Mouse (Mus musculus): ENCODE measurements around the gene Zfp872.

The Zfp872 gene

DNA sequence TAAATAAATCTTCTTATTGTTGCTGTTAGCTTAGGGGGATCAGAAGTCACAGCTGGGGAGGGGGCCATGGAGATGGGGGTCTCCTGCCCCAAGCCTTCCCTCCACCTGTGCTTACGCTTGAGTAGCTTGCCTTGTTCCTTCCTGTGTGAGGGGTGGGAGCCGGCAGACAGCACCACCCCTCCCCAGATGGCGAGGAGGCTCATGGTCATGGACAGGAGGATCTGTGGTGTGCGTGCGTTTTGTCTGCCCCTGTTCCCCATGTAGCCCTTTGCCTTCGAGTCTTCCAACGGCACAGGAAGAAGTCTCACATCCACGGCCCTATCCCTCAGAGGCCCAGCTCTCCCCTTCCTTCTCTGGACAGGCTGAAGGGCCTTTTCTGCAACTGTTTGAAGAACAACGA is 25.6 kb upstream of the Zfp872 start:
- Histone ChIP-seq H3K36me3 (ENCODE audit: control insufficient read depth, insufficient read depth, low read length, poor library complexity, severe bottlenecking) (no peaks in the 10 kb centered on the region), H3K27me3 (ENCODE audit: control insufficient read depth, insufficient read depth, low read length, poor library complexity, severe bottlenecking) (no peaks in the 10 kb centered on the region; the same call in 1 of the 2 replicates)
- DNase-seq (ENCODE audit: low read depth, low spot score), result no peak

- no peaks in the 10 kb centered on the region for H3K36me3 ChIP-seq (ENCODE audit: control insufficient read depth, insufficient read depth, low read length, poor library complexity, severe bottlenecking)
- DNase-seq (ENCODE audit: low read depth, low spot score), result no peak
These were observed 25.0 kb upstream of the Zfp872 start for GRCm38 (mm10) chr9:22162912-22163311.

GRCm38 (mm10) chr9:22164711-22165668 is 22.9 kb upstream of the Zfp872 start:
- no peaks in the 10 kb centered on the region for H3K36me3 ChIP-seq (ENCODE audit: control insufficient read depth, insufficient read depth, low read length, poor library complexity, severe bottlenecking)
- DNase-seq (ENCODE audit: low read depth, low spot score), result peak; percentile 53

More at GRCm38 (mm10) chr9:22162912-22163311, 25.0 kb upstream of the Zfp872 start:
- no peaks in the 10 kb centered on the region; the same call in 1 of the 2 replicates for H3K27me3 ChIP-seq (ENCODE audit: control insufficient read depth, insufficient read depth, low read length, poor library complexity, severe bottlenecking)

DNA sequence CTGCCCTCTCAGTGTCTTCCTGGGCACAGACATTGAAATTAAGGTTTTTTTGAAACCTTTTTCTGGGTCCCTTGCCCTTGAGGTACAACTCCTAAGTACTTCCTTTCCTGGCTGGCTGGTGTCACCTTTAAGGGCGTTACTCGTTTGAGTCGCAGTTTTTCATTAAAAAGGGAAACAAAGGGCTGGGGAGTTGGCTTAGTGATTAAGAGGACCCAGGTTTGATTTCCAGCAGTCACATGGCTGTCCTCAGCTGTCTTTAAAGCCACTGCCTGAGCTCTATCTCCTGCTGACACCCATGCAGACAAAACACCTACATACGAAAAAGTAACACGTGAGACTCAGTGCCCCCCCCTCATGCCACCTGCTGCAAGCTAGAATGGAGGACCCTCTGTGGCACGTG is 21.9 kb upstream of the Zfp872 start:
- H3K27me3 ChIP-seq (ENCODE audit: control insufficient read depth, insufficient read depth, low read length, poor library complexity, severe bottlenecking), result no peaks in the 10 kb centered on the region; the same call in 1 of the 2 replicates
- H3K36me3 ChIP-seq (ENCODE audit: control insufficient read depth, insufficient read depth, low read length, poor library complexity, severe bottlenecking), result no peaks in the 10 kb centered on the region
- no peak for DNase-seq (ENCODE audit: low read depth, low spot score)

More at GRCm38 (mm10) chr9:22164711-22165668, 22.9 kb upstream of the Zfp872 start:
- no peaks in the 10 kb centered on the region; the same call in 1 of the 2 replicates for H3K27me3 ChIP-seq (ENCODE audit: control insufficient read depth, insufficient read depth, low read length, poor library complexity, severe bottlenecking)

DNA sequence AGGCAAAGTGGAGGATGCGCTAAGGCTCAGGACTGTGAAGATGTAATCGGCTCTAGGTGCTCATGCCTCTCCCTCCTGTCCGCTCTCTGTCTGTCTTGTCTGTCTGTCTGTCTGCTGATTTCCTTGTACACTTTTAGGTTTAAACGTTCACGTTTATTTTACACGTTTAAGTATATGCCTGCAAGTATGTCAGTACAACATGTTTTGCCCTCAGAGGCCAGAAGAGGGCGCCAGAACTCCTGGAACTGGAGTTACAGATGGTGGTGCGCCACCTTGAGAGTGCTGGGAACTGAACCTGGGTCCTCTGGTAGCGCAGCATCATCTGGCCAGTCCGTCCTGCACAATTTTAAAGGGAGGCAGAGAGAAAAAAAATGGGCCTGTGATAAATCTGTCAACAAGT is 21.2 kb upstream of the Zfp872 start:
- H3K36me3 ChIP-seq (ENCODE audit: control insufficient read depth, insufficient read depth, low read length, poor library complexity, severe bottlenecking), result no peaks in the 10 kb centered on the region
- H3K27me3 ChIP-seq (ENCODE audit: control insufficient read depth, insufficient read depth, low read length, poor library complexity, severe bottlenecking), result no peaks in the 10 kb centered on the region; the same call in 1 of the 2 replicates
- DNase-seq (ENCODE audit: low read depth, low spot score), result no peak

DNA sequence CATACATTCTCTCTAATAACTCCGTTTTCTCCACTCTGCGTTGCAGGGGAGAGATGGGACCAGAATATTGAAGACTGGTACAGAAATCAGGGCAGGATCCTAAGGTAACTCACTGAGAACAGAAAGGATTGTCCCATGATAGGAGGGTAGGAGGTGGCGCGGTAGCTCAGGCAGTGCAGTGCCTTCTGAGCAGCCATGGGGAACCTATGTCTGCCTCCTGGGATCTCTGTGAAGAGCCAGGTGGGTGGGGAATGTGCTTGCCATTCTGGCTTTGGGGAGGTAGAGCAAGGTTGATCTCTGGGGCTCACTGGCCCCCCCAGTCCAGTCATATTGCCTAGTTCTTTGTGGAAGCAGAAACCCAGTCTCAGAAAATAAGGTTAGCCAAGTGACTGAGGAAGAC is 20.1 kb upstream of the Zfp872 start:
- H3K27me3 ChIP-seq (ENCODE audit: control insufficient read depth, insufficient read depth, low read length, poor library complexity, severe bottlenecking), result no peaks in the 10 kb centered on the region; the same call in 1 of the 2 replicates
- DNase-seq (ENCODE audit: low read depth, low spot score), result no peak
- no peaks in the 10 kb centered on the region for H3K36me3 ChIP-seq (ENCODE audit: control insufficient read depth, insufficient read depth, low read length, poor library complexity, severe bottlenecking)

- DNase-seq (ENCODE audit: low read depth, low spot score), result no peak
These were observed 18.6 kb upstream of the Zfp872 start for GRCm38 (mm10) chr9:22169327-22169726.

GRCm38 (mm10) chr9:22172318-22172717 is 15.6 kb upstream of the Zfp872 start:
- Histone ChIP-seq H3K36me3 (ENCODE audit: control insufficient read depth, insufficient read depth, low read length, poor library complexity, severe bottlenecking) (no peaks in the 10 kb centered on the region), H3K27me3 (ENCODE audit: control insufficient read depth, insufficient read depth, low read length, poor library complexity, severe bottlenecking) (no peaks in the 10 kb centered on the region)
- DNase-seq (ENCODE audit: low read depth, low spot score), result no peak

More at GRCm38 (mm10) chr9:22169327-22169726, 18.6 kb upstream of the Zfp872 start:
- Histone ChIP-seq H3K27me3 (ENCODE audit: control insufficient read depth, insufficient read depth, low read length, poor library complexity, severe bottlenecking) (no peaks in the 10 kb centered on the region; the same call in 1 of the 2 replicates), H3K36me3 (ENCODE audit: control insufficient read depth, insufficient read depth, low read length, poor library complexity, severe bottlenecking) (no peaks in the 10 kb centered on the region)

DNA sequence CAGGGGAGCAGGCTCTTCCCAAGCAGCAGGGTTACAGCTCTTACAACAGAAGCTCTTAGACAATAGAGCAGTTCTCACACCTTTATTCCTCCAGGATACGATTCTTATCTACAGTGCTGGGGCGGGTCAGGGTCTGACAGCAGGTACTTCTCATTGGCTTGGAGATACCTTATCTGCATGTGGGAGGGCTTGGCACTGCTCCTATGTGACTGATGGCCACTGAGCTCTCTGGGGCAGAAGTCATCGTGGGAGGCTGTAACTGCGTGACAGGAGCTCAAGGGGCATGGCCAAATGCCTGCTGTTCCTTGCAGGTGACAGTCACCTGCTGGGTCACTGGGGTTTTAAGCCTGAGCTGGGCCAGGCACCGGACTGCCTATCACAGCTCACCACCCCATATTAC is 8.5 kb downstream of the Zfp872 start:
- Histone ChIP-seq H3K36me3 (ENCODE audit: control insufficient read depth, insufficient read depth, low read length, poor library complexity, severe bottlenecking) (no peaks in the 10 kb centered on the region), H3K27me3 (ENCODE audit: control insufficient read depth, insufficient read depth, low read length, poor library complexity, severe bottlenecking) (no peaks in the 10 kb centered on the region)
- no peak for DNase-seq (ENCODE audit: low read depth, low spot score)

GRCm38 (mm10) chr9:22213785-22214194 is 25.9 kb downstream of the Zfp872 start:
- no peak for DNase-seq (ENCODE audit: low read depth, low spot score)
- Histone ChIP-seq H3K27me3 (ENCODE audit: control insufficient read depth, insufficient read depth, low read length, poor library complexity, severe bottlenecking) (no peaks in the 10 kb centered on the region), H3K36me3 (ENCODE audit: control insufficient read depth, insufficient read depth, low read length, poor library complexity, severe bottlenecking) (no peaks in the 10 kb centered on the region)

- Histone ChIP-seq H3K27me3 (ENCODE audit: control insufficient read depth, insufficient read depth, low read length, poor library complexity, severe bottlenecking) (no peaks in the 10 kb centered on the region), H3K36me3 (ENCODE audit: control insufficient read depth, insufficient read depth, low read length, poor library complexity, severe bottlenecking) (no peaks in the 10 kb centered on the region)
- no peak for DNase-seq (ENCODE audit: low read depth, low spot score)
These were observed 26.7 kb downstream of the Zfp872 start for GRCm38 (mm10) chr9:22214549-22214948.

GRCm38 (mm10) chr9:22216705-22217104 is 28.8 kb downstream of the Zfp872 start:
- Histone ChIP-seq H3K27me3 (ENCODE audit: control insufficient read depth, insufficient read depth, low read length, poor library complexity, severe bottlenecking) (no peaks in the 10 kb centered on the region), H3K36me3 (ENCODE audit: control insufficient read depth, insufficient read depth, low read length, poor library complexity, severe bottlenecking) (no peaks in the 10 kb centered on the region)
- no peak for DNase-seq (ENCODE audit: low read depth, low spot score)

- no peak for DNase-seq (ENCODE audit: low read depth, low spot score)
- Histone ChIP-seq H3K36me3 (ENCODE audit: control insufficient read depth, insufficient read depth, low read length, poor library complexity, severe bottlenecking) (no peaks in the 10 kb centered on the region), H3K27me3 (ENCODE audit: control insufficient read depth, insufficient read depth, low read length, poor library complexity, severe bottlenecking) (no peaks in the 10 kb centered on the region)
These were observed 30.1 kb downstream of the Zfp872 start for GRCm38 (mm10) chr9:22217858-22218493.

GRCm38 (mm10) chr9:22224066-22224465 is 36.2 kb downstream of the Zfp872 start:
- DNase-seq (ENCODE audit: low read depth, low spot score), result no peak
- Histone ChIP-seq H3K36me3 (ENCODE audit: control insufficient read depth, insufficient read depth, low read length, poor library complexity, severe bottlenecking) (no peaks in the 10 kb centered on the region), H3K27me3 (ENCODE audit: control insufficient read depth, insufficient read depth, low read length, poor library complexity, severe bottlenecking) (no peaks in the 10 kb centered on the region)

Data from splenic B cell, adult 2 months (primary cell).